Mouse (Mus musculus) retina, embryonic 14.5 days (tissue): ENCODE measurements around the gene Islr2.

Experiments
- DNase-seq: peaks from one replicate; pipeline ENCODE4 v3.0.0-alpha.2; 2015; ENCODE audit warnings: low spot score

Gene Islr2

DNA sequence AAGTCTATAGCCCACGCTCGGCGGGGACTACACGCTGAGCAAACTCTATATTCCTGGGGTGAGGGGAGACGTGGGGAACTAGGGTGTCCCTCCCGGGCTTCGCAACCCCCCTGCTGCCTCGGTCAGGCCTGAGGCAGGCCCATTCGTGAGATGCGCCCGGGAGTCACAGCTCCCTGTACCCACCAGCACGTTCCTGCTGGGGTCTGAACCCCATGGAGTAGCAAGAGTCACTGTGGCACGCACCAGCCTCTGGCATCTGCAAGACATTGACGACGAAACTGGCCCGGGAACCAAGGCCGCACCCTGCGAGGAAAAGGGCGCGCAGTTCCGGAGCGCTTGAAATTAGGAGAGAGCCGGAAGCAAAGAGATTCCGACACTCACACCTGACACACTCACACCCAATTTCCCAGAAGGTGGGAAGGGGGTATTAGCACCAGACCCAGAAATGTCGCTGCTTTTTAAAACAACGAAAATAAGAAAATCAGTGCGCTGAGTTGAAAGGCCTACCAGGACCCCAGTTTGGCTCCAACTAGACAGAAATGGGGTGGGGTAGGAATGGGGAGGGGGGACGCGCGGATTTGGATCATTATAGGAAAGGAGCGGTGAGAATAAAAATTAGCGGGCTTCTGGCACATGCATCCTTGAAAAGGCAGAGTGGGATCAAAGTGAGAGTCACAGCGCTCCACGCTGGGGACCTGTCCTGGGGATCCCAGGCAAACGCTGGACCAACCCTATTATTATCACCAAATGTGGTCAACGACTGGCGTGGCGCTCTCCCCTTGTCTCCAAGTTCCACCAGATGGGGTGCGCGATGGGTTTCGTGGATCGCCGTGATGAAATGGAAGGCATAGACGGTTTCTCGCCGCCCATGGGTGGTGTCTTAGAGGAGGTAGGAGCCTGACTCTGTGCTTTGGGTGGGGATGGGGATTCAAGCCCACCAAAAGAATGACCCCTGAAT lies 7.2 kb downstream of the Islr2 start:
- peak; percentile 23 for DNase-seq

DNA sequence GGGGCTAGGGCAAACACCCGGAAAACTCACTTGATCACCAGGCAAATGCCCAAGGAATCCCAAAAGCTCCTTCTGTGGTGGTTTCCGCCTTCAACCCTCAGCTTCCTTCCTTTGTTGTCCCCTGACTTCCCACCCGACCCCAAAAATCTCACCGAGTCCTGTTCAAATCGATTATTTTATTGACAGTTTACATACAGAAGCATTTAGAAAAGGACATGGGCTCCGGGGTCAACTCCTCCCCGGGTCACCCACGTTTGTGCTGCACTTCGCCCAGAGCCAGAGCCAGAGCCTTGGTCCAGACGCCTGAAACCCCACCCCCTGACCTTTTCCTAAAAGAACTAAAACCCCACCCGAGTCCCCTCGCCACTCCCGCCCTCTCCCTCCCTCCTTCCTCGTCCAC lies 8.0 kb downstream of the Islr2 start:
- no peak for DNase-seq

DNA sequence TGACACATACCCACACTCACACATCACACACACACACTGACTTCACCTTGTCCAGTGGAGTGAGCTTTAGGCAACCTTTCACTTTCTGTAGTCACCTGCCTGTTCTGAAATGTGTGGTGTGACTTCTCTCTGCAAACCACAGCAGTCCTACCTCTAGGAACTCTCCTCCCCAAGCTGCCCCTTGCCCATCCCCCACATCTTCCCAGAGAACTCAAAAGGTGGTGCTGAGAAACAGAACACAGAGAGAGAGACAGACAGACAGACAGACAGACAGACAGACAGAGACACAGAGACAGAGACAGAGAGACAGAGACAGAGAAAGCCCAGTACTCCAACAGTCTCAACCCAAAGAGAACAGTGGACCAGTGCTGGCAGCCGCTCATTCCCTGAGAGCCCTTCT lies 8.4 kb downstream of the Islr2 start:
- DNase-seq: no peak

DNA sequence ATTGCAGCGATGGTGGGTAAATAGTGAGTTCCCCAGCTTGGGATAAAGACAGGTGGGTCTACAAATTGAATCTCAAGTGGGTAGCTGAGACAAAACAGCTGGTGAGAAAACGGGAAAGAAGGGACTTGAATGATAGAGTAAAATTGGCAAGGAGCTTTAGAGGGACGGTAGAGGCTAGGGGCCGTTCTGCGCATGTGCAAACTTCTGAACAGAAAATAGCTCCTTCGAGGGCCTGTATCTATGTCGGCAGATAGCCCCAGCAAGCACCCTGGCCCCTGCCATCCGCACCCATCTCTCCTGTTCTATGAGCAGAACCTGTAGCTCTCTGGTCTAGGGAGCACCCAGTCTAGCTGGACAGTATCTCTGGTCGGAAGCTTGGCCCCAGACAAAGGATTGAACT lies 9.9 kb downstream of the Islr2 start:
- no peak for DNase-seq

GRCm38 (mm10) chr9:58184456-58184855 lies 19.7 kb downstream of the Islr2 start:
- no peak for DNase-seq

- DNase-seq: no peak
Observed at GRCm38 (mm10) chr9:58179390-58179789, 24.7 kb downstream of the Islr2 start.

- DNase-seq: no peak
Observed at GRCm38 (mm10) chr9:58177165-58177564, 27.0 kb downstream of the Islr2 start.

DNA sequence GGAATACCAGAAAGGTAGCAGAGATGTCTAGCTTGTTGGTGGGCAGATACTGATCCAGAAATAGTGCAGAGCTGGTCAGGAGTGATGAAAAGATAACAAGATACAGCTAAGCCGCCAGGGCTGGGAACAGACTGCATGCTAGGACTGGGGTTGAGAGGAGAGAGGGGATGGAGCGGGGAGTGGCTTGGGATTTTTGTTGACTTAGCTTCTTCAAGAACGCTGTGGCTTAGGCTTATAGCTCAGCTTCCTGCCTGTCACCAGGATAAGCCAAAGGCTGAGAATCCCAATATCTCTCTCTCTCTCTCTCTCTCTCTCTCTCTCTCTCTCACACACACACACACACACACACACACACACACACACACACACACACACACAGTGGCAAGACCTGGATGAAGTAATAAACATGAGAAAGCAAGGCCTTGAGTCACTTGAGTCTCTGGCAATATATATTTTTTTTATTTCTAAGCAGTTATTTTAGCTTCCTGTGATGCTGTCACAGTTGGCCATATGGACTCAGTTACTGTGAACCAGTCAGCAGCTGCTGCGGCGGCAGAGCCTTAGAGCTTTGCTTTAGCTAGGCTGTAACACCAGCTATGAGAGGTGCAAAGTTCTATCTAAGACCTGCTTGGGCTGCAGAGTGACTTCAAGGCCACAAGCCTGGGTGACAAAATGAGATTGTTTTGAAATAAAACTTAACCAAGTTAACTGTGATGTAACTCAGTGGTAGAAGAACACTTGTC lies 28.2 kb downstream of the Islr2 start:
- DNase-seq: peak; percentile 37

DNA sequence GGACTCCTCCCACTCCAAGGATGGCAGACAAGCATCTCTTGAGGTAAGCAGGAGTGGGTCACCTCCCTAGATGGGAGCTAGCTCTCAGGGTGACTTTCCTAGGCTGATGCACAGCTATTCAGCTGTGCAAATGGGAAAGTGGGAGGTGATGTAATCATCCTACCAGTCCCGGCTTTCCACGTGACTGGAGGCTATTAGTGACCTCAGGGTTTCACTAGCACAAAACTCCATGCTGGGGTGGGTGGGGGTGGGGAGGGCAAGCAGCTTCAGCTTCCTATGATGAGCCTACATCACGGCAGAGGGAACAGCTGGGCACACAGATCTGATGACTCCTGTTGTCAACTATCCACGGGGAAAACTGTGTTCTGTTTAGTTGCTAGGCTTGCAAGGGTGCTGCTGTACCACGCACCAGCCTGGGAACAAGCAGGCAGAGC lies 29.3 kb downstream of the Islr2 start:
- DNase-seq: peak; percentile 72

- no peak for DNase-seq
Observed at GRCm38 (mm10) chr9:58172863-58173262, 31.3 kb downstream of the Islr2 start.

DNA sequence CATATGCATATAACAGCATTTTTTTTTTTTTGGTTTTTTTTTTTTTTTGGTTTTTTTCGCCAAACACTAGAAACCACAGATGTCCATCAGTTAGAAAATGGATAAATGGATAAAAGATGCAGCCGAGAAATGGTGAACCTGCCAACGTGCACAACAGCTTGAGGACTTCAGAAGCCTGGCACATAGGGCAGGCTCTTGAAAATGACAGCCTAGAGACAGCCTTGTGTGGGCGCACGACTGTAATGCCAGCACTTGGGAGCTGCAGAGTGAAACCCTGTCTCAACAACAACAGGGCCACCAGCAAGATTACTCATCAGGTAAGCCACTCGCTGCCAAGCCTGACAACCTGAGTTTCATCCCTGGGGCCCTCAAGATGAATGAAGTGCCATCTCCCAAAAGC lies 34.7 kb downstream of the Islr2 start:
- DNase-seq: no peak

- DNase-seq: no peak
Observed at GRCm38 (mm10) chr9:58168880-58169279, 35.2 kb downstream of the Islr2 start.

GRCm38 (mm10) chr9:58165779-58166178 lies 38.3 kb downstream of the Islr2 start:
- no peak for DNase-seq

DNA sequence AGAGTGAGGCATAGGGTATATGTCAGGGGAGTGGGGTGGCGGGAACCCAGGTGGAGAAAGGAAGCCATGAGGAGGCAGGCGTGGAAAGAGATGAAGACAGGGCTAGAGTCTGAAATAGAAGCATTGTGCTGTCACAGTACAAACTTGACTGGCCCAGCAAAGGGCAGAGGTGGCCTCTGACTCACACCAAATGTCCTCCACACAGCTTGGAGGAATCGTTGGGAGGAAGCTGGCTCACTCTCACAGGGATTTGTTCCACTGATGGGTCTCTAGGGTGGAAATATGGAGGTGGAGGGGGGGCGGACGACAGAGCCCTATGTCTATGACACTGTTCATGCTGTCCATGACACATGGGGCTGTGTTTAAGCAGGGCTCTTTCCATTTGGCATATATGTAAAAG lies 41.0 kb downstream of the Islr2 start:
- DNase-seq: no peak

DNA sequence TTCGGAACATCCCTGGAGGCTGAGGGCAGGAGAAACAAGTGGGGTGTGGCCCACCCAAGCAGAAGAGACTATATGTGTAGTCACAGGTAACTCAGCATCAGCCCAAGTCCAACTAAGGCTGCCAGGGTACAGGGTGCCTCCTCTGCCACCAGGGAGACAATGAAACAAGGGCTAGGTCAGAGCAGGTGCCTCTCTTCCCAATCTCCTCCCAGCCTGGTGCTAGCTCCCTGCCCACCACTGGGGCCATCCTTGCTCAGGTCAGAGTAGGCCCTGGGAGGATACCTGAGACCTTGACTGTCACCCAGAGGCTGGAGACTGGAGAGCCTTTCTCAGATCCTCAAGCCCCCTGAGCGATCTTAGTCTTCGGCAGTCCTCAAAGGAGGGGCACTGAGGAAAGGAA lies 41.9 kb downstream of the Islr2 start:
- DNase-seq: no peak

- DNase-seq: no peak
Observed at GRCm38 (mm10) chr9:58160315-58160714, 43.8 kb downstream of the Islr2 start.

DNA sequence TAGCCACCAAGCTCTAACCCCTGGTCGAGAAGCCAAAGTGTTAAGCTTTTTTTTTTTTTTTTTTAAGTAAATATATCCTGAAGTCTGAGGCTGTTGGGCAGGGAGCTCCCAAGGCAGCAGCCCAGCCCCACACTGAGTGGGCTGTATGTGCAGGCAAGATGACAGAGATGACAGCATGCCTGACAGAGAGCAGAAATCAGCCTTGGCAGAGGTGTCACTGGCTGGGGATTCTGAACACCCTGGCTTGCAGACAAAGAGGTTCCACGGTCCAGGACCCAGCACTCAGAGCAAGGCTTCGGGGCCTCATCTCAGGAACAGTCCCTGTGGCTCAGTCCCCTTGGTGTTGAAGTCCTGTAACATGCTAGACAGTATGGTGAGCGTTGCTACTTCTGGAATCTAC lies 44.3 kb downstream of the Islr2 start:
- DNase-seq: no peak

- no peak for DNase-seq
Observed at GRCm38 (mm10) chr9:58158541-58159311, 45.4 kb downstream of the Islr2 start.

GRCm38 (mm10) chr9:58157838-58158237 lies 46.3 kb downstream of the Islr2 start:
- no peak for DNase-seq

DNA sequence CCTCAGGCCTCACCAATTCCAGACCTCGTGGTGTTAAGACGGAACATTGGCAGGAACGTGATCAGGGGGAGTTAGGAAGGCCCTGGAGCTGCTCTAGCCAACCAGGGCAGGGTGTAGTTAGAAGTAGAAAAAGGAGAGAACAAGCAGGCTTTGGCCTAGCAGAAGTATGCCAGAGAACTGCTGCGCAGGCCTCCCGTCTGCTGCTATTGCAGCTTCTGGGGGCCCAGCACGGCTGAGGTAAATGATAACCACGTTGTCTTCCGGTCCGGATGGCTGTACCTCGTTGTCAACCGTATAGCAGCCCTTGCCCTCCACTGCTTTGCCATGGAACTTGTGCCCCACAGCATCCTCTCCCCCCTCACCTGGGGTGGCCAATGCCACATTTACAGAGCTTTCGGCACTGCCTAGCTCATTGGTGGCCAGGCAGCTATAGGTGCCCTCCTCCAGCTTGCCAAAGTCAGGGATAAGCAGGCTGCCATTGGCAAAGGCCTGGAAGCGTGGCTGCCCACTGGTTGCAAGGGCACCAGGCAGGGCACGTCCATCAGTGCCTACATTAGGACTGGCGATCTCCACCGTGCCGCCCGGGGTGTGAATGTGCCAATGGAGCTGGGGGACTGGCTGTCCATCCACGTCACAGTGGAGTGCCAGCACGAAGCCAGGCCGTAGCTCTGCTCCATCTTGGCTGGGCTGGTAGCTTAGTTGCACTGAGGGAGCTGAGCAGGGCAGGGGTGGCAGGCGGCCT lies 47.1 kb downstream of the Islr2 start:
- DNase-seq: no peak

- DNase-seq: peak; percentile 49
Observed at GRCm38 (mm10) chr9:58155366-58155765, 48.8 kb downstream of the Islr2 start.

DNA sequence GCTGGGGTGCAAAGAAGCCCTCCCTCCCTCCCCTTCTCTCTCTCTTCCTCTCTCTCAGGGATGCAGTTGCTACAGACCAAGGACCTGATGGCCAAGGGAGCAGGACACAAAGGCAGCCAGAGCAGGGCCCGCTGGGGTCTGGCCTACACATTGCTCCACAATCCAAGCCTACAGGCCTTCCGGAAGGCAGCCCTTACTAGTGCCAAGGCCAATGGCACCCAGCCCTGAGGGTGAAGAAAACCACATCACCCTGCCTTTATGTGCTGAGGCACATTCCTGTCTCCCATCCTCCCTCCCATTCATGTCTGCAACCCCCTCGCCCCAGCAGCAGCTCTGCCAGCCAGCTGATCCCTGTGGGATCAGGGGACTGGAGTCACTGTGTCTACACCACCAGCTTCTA lies 51.0 kb downstream of the Islr2 start:
- DNase-seq: no peak
